ENCODE assay signal across 18 mouse cellular contexts in the genomic region with DNA sequence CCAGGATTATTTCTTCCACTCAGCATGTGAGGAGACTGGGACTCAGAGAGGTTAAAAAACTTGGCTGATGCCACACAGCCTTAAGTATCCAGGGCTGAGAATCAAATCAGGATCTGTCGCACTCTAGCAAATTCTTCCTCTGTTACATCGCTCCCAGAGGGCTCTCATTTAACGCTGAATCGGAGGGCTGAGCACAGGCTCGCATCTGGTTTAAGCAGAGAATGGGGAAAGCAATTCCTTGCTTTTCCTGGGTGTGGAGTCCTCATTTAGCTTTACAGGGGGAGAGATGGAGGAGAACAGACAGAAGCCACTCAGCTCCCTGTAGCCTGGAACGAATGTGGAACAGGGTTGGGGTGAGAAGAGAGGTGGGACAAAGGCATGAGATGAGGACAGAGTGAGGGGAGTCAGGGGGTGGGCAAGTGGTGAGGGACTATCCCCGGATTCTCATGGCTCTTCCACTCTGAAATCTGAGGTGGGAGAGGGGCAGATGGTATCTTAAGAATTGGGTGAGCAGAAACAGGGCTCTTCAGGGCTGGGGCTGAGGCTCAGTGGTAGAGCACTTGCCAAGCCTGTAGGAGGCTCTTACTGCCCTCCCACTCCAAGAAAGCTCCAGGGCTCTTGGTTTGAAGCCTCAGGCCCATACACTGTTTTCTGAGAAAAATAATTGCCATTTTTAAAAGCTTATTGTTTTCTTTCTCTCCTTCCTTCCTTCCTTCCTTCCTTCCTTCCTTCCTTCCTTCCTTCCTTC. TPM values are rescaled to one million over a fixed set of nuclear protein-coding genes. Genes with fewer than 3 reads are reported as not detected.
DNase-seq lines count a peak whose midpoint lies in the region; ATAC-seq and TF ChIP-seq lines count a peak whose summit lies in the region.
"Had no signal": no experiment of that assay in that cellular context is flagged by ENCODE, and none has a peak within 500 bp of the region (broad histone marks: within the 10 kb centered on the region; RNA-seq: fewer than 3 reads in every experiment).

No protein-coding gene starts in this region.

- WGBS in forebrain, embryonic 12.5 days, result 31% methylated on average over 7 of the region's 7 CpGs
- WGBS in forebrain, embryonic 13.5 days, result 29% methylated on average over 7 of the region's 7 CpGs
- WGBS in limb, embryonic 15.5 days, result 24% methylated on average over 7 of the region's 7 CpGs
- WGBS in limb, embryonic 10.5 days, result 25% methylated on average over 7 of the region's 7 CpGs
- whole genome bisulfite sequencing in midbrain, postnatal 0 days, result 24% methylated on average over 7 of the region's 7 CpGs

- H3K9ac ChIP-seq in forebrain, embryonic 12.5 days, result no peak overlapping the region
- H3K9ac ChIP-seq in forebrain, embryonic 13.5 days, result no peak overlapping the region
- no peak overlapping the region for H3K9ac ChIP-seq in limb, embryonic 15.5 days
- no peak overlapping the region for H3K9ac ChIP-seq in midbrain, postnatal 0 days (replicated peaks; ENCODE audit: low read length, poor library complexity, severe bottlenecking)
- H3K9ac ChIP-seq: heart, embryonic 13.5 days; liver, embryonic 14.5 days; stomach, embryonic 15.5 days had no signal

- ATAC-seq in forebrain, embryonic 12.5 days (ENCODE audit: low FRiP score), result no peak
- no peak for ATAC-seq in forebrain, embryonic 13.5 days
- no peak for ATAC-seq in limb, embryonic 15.5 days (ENCODE audit: insufficient number of reproducible peaks, low FRiP score, low TSS enrichment, low read depth)
- no peak for ATAC-seq in midbrain, postnatal 0 days (ENCODE audit: low FRiP score)
- ATAC-seq: lung, postnatal 0 days had no signal

- 0 out of 2 replicates have a peak overlapping the region, but pooled peaks have one; percentile 25 for H3K27ac ChIP-seq in forebrain, embryonic 12.5 days
- H3K27ac ChIP-seq in forebrain, embryonic 13.5 days, result no peak overlapping the region
- H3K27ac ChIP-seq in limb, embryonic 15.5 days, result 0 out of 2 replicates have a peak overlapping the region, but pooled peaks have one; percentile 11
- H3K27ac ChIP-seq in limb, embryonic 10.5 days, result no peak overlapping the region
- 0 out of 2 replicates have a peak overlapping the region, but pooled peaks have one; percentile 4 for H3K27ac ChIP-seq in cortical plate, adult 2 months (ENCODE audit: insufficient read depth, low read length)
- 0 out of 2 replicates have a peak overlapping the region, but pooled peaks have one; percentile 38 for H3K27ac ChIP-seq in midbrain, postnatal 0 days (ENCODE audit: low read depth, low read length)
- H3K27ac ChIP-seq: heart, embryonic 13.5 days; liver, embryonic 14.5 days; stomach, embryonic 15.5 days had no signal

- H3K4me3 ChIP-seq in forebrain, embryonic 12.5 days (replicated peaks), result no peak overlapping the region
- no peak overlapping the region for H3K4me3 ChIP-seq in forebrain, embryonic 13.5 days
- H3K4me3 ChIP-seq in limb, embryonic 15.5 days, result no peak overlapping the region
- no peak overlapping the region for H3K4me3 ChIP-seq in limb, embryonic 10.5 days
- no peak overlapping the region for H3K4me3 ChIP-seq in cortical plate, adult 2 months (ENCODE audit: insufficient read depth, low read length)
- H3K4me3 ChIP-seq in midbrain, postnatal 0 days (ENCODE audit: low read depth, low read length), result no peak overlapping the region
- H3K4me3 ChIP-seq: erythroblast, embryonic 14.5 days; heart, embryonic 13.5 days; stomach, embryonic 15.5 days had no signal

- no peak overlapping the region for H3K4me2 ChIP-seq in forebrain, embryonic 12.5 days
- H3K4me2 ChIP-seq in forebrain, embryonic 13.5 days, result no peak overlapping the region
- H3K4me2 ChIP-seq in limb, embryonic 15.5 days, result no peak overlapping the region
- no peak overlapping the region for H3K4me2 ChIP-seq in midbrain, postnatal 0 days (ENCODE audit: low read depth, low read length, poor library complexity, severe bottlenecking)
- H3K4me2 ChIP-seq: heart, embryonic 13.5 days; stomach, embryonic 15.5 days had no signal

- H3K27me3 ChIP-seq in forebrain, embryonic 12.5 days, result peaks cover 56% of the 10 kb centered on the region
- peaks cover 36% of the 10 kb centered on the region for H3K27me3 ChIP-seq in forebrain, embryonic 13.5 days
- H3K27me3 ChIP-seq in limb, embryonic 15.5 days, result peaks cover 24% of the 10 kb centered on the region
- peaks cover 37% of the 10 kb centered on the region for H3K27me3 ChIP-seq in limb, embryonic 10.5 days (ENCODE audit: low read depth, poor library complexity, severe bottlenecking)
- H3K27me3 ChIP-seq in midbrain, postnatal 0 days (ENCODE audit: insufficient read depth, low read length), result no peaks in the 10 kb centered on the region

- no peak for TF ChIP-seq CTCF in cortical plate, adult 2 months (IDR thresholded peaks at IDR 0.05; ENCODE audit: extremely low read depth, insufficient read depth, low read length)
- TF ChIP-seq CTCF in midbrain, postnatal 0 days (IDR thresholded peaks at IDR 0.05), result no peak

- H3K4me1 ChIP-seq in forebrain, embryonic 12.5 days, result peaks cover 68% of the 10 kb centered on the region
- H3K4me1 ChIP-seq in forebrain, embryonic 13.5 days, result peaks cover 37% of the 10 kb centered on the region
- peaks cover 46% of the 10 kb centered on the region for H3K4me1 ChIP-seq in limb, embryonic 15.5 days
- peaks cover 76% of the 10 kb centered on the region for H3K4me1 ChIP-seq in limb, embryonic 10.5 days
- H3K4me1 ChIP-seq in cortical plate, adult 2 months (ENCODE audit: control insufficient read depth, insufficient read depth, low read length), result peaks cover 4% of the 10 kb centered on the region
- H3K4me1 ChIP-seq in midbrain, postnatal 0 days (ENCODE audit: insufficient read depth, low read length), result peaks cover 22% of the 10 kb centered on the region

- no peaks in the 10 kb centered on the region for H3K36me3 ChIP-seq in forebrain, embryonic 12.5 days (replicated peaks)
- no peaks in the 10 kb centered on the region for H3K36me3 ChIP-seq in forebrain, embryonic 13.5 days (ENCODE audit: poor library complexity, severe bottlenecking)
- H3K36me3 ChIP-seq in limb, embryonic 15.5 days, result no peaks in the 10 kb centered on the region
- H3K36me3 ChIP-seq in limb, embryonic 10.5 days, result no peaks in the 10 kb centered on the region
- 0 out of 2 replicates have a peak, but pooled peaks cover 4% of the 10 kb centered on the region for H3K36me3 ChIP-seq in midbrain, postnatal 0 days (ENCODE audit: insufficient read depth, low read length)
- H3K36me3 ChIP-seq: heart, embryonic 13.5 days; stomach, embryonic 15.5 days had no signal

- no peaks in the 10 kb centered on the region for H3K9me3 ChIP-seq in forebrain, embryonic 12.5 days
- H3K9me3 ChIP-seq in forebrain, embryonic 13.5 days (replicated peaks), result no peaks in the 10 kb centered on the region
- H3K9me3 ChIP-seq in limb, embryonic 15.5 days, result no peaks in the 10 kb centered on the region
- no peaks in the 10 kb centered on the region for H3K9me3 ChIP-seq in limb, embryonic 10.5 days (replicated peaks)
- H3K9me3 ChIP-seq in midbrain, postnatal 0 days (ENCODE audit: low read length), result no peaks in the 10 kb centered on the region
- H3K9me3 ChIP-seq: heart, embryonic 13.5 days; stomach, embryonic 15.5 days had no signal

- DNase-seq in limb, embryonic 10.5 days (ENCODE audit: low spot score), result no peak
- DNase-seq in midbrain, postnatal 0 days (ENCODE audit: low spot score), result no peak
- no peak for DNase-seq in kidney, postnatal 4 days
- DNase-seq in yolk sac, embryonic 10.5 days (ENCODE audit: low spot score), result no peak
- DNase-seq: kidney, adult 18-20 months; kidney, postnatal 25 days; layer of hippocampus, postnatal 36 days; spleen, adult 18-20 months; thymus, postnatal 14 days had no signal

- TF ChIP-seq POLR2A in cortical plate, adult 2 months (IDR thresholded peaks at IDR 0.05; ENCODE audit: extremely low read depth, insufficient read depth, low read length), result no peak

RNA-seq across cellular contexts. Expression of a gene that starts 4.2 kb away (rescaled TPM):
- 16.1 and 16.8 TPM in 2 replicates for polyA plus RNA-seq in forebrain, embryonic 12.5 days (2016; fragmentation: Nextera tagmentation; extraction: Ambion mirVana)
- polyA plus RNA-seq in forebrain, embryonic 13.5 days (2015; fragmentation: Nextera tagmentation; extraction: Ambion mirVana), result 11.3 and 12.0 TPM in 2 replicates
- polyA plus RNA-seq in limb, embryonic 15.5 days (2015; fragmentation: Nextera tagmentation; extraction: Ambion mirVana), result 17.1 and 19.4 TPM in 2 replicates
- 22.1 and 22.8 TPM in 2 replicates for polyA plus RNA-seq in limb, embryonic 10.5 days (2016; fragmentation: Nextera tagmentation; extraction: Ambion mirVana)
- 42.3 and 45.2 TPM in 2 replicates for polyA plus RNA-seq in cortical plate, adult 2 months (2012; rRNA removed)
- 22.0 and 26.5 TPM in 2 replicates for total RNA-seq in midbrain, postnatal 0 days (2014; rRNA removed)
- 26.9 and 28.8 TPM in 2 replicates for polyA plus RNA-seq in midbrain, postnatal 0 days (2015; fragmentation: Nextera tagmentation; extraction: Ambion mirVana)

RNA-seq across cellular contexts. Expression of a gene that starts 25.2 kb away (rescaled TPM):
- 0.10 and 0.37 TPM in 2 replicates for polyA plus RNA-seq in forebrain, embryonic 12.5 days (2016; fragmentation: Nextera tagmentation; extraction: Ambion mirVana)
- 0.30 and 0.41 TPM in 2 replicates for polyA plus RNA-seq in forebrain, embryonic 13.5 days (2015; fragmentation: Nextera tagmentation; extraction: Ambion mirVana)
- polyA plus RNA-seq in limb, embryonic 15.5 days (2015; fragmentation: Nextera tagmentation; extraction: Ambion mirVana), result 0.20 and 0.36 TPM in 2 replicates
- 0.28 and 0.30 TPM in 2 replicates for polyA plus RNA-seq in limb, embryonic 10.5 days (2016; fragmentation: Nextera tagmentation; extraction: Ambion mirVana)
- 0.98 and 1.2 TPM in 2 replicates for polyA plus RNA-seq in cortical plate, adult 2 months (2012; rRNA removed)
- 0.27 TPM in 1 of 2 replicates, not detected in the other for total RNA-seq in midbrain, postnatal 0 days (2014; rRNA removed)
- 0.29 and 0.37 TPM in 2 replicates for polyA plus RNA-seq in midbrain, postnatal 0 days (2015; fragmentation: Nextera tagmentation; extraction: Ambion mirVana)
- polyA plus RNA-seq: erythroblast, embryonic 14.5 days had no signal

RNA-seq across cellular contexts. Expression of a gene that starts 30.9 kb away (rescaled TPM):
- polyA plus RNA-seq in forebrain, embryonic 12.5 days (2016; fragmentation: Nextera tagmentation; extraction: Ambion mirVana), result 16.8 and 17.3 TPM in 2 replicates
- polyA plus RNA-seq in forebrain, embryonic 13.5 days (2015; fragmentation: Nextera tagmentation; extraction: Ambion mirVana), result 7.7 and 8.0 TPM in 2 replicates
- 62.0 and 64.9 TPM in 2 replicates for polyA plus RNA-seq in limb, embryonic 15.5 days (2015; fragmentation: Nextera tagmentation; extraction: Ambion mirVana)
- polyA plus RNA-seq in limb, embryonic 10.5 days (2016; fragmentation: Nextera tagmentation; extraction: Ambion mirVana), result 33.5 and 36.6 TPM in 2 replicates
- polyA plus RNA-seq in cortical plate, adult 2 months (2012; rRNA removed), result 2.4 and 3.8 TPM in 2 replicates
- total RNA-seq in midbrain, postnatal 0 days (2014; rRNA removed), result 4.8 and 6.8 TPM in 2 replicates
- polyA plus RNA-seq in midbrain, postnatal 0 days (2015; fragmentation: Nextera tagmentation; extraction: Ambion mirVana), result 3.8 TPM in 2 replicates

Comparison
In these comparisons a context has a peak if more than half of its experiments do, and no peak if none do; other contexts are left out.
1. H3K27ac ChIP-seq: peak in forebrain, embryonic 12.5 days (single experiment), limb, embryonic 15.5 days (single experiment), cortical plate, adult 2 months (single experiment) and midbrain, postnatal 0 days (single experiment); none in forebrain, embryonic 13.5 days (single experiment) and limb, embryonic 10.5 days (single experiment).